ENCODE assay signal across 18 mouse cellular contexts in genomic region chr5:15601960-15602359, GRCm38 (mm10). TPM values are rescaled to one million over a fixed set of nuclear protein-coding genes. Genes with fewer than 3 reads are reported as not detected.
DNase-seq lines count a peak whose midpoint lies in the region; ATAC-seq and TF ChIP-seq lines count a peak whose summit lies in the region.
"Not testable (repeated sequence)": the region's sequence is repeated elsewhere in the genome, so short reads cannot be mapped to it uniquely, and the experiment has no call there.
"Had no signal": no experiment of that assay in that cellular context is flagged by ENCODE, and none has a peak within 500 bp of the region (broad histone marks: within the 10 kb centered on the region; RNA-seq: fewer than 3 reads in every experiment).

No protein-coding gene starts in this region.

- not testable (repeated sequence) for H3K27me3 ChIP-seq in embryonic facial prominence, embryonic 15.5 days; heart, embryonic 14.5 days (ENCODE audit: control insufficient read depth, insufficient read depth, low read length); intestine, embryonic 14.5 days (replicated peaks; ENCODE audit: control insufficient read depth, insufficient read depth, low read length); kidney, postnatal 0 days (ENCODE audit: insufficient read depth, low read length); lung, embryonic 16.5 days (ENCODE audit: control insufficient read depth, insufficient read depth, low read depth, low read length); midbrain, embryonic 16.5 days (ENCODE audit: control insufficient read depth, insufficient read depth, low read depth, low read length); stomach, embryonic 14.5 days (ENCODE audit: control insufficient read depth, insufficient read depth, low read length)

- not testable (repeated sequence) for H3K9ac ChIP-seq in embryonic facial prominence, embryonic 15.5 days; heart, embryonic 14.5 days (ENCODE audit: low read length); intestine, embryonic 14.5 days (ENCODE audit: low read length); kidney, postnatal 0 days (ENCODE audit: low read depth, low read length); lung, embryonic 16.5 days (ENCODE audit: low read length); midbrain, embryonic 16.5 days (ENCODE audit: low read depth, low read length); stomach, embryonic 14.5 days (replicated peaks; ENCODE audit: low read depth, low read length)

- not testable (repeated sequence) for TF ChIP-seq CTCF in kidney, postnatal 0 days (IDR thresholded peaks at IDR 0.05; ENCODE audit: low read depth)

- ATAC-seq in embryonic facial prominence, embryonic 15.5 days (ENCODE audit: insufficient number of reproducible peaks, low FRiP score, low TSS enrichment, low read depth) = 0 out of 2 replicates have a peak, but pooled peaks have one; percentile 29
- peak; percentile 66; the same call in 1 of the 2 replicates for ATAC-seq in heart, embryonic 14.5 days (ENCODE audit: insufficient number of reproducible peaks, insufficient read depth, low FRiP score, low read depth)
- ATAC-seq in intestine, embryonic 14.5 days (replicated peaks; ENCODE audit: low FRiP score, low TSS enrichment, low read depth) = peak; percentile 53; the same call in 1 of the 2 replicates
- 0 out of 2 replicates have a peak, but pooled peaks have one; percentile 36 for ATAC-seq in kidney, postnatal 0 days (replicated peaks; ENCODE audit: low FRiP score, low read depth)
- ATAC-seq in lung, embryonic 16.5 days (ENCODE audit: low read depth) = 0 out of 2 replicates have a peak, but pooled peaks have one; percentile 43
- 0 out of 2 replicates have a peak, but pooled peaks have one; percentile 51 for ATAC-seq in midbrain, embryonic 16.5 days
- peak; percentile 30; the same call in 1 of the 2 replicates for ATAC-seq in stomach, embryonic 14.5 days (ENCODE audit: insufficient number of reproducible peaks, insufficient read depth, low FRiP score, low read depth)

- not testable (repeated sequence) for H3K4me3 ChIP-seq in embryonic facial prominence, embryonic 15.5 days (replicated peaks); heart, embryonic 14.5 days (ENCODE audit: control insufficient read depth in 1 of 2, insufficient read depth in 1 of 2, low read depth in 1 of 2, low read length in 2 of 2); intestine, embryonic 14.5 days (ENCODE audit: low read depth, low read length); kidney, postnatal 0 days (replicated peaks; ENCODE audit: low read depth, low read length); lung, embryonic 16.5 days (ENCODE audit: low read length); midbrain, embryonic 16.5 days (ENCODE audit: low read depth, low read length); stomach, embryonic 14.5 days (ENCODE audit: low read depth, low read length)

- DNase-seq in intestine, embryonic 14.5 days (ENCODE audit: low spot score); kidney, postnatal 0 days (ENCODE audit: low spot score): not testable (repeated sequence)

- WGBS in embryonic facial prominence, embryonic 15.5 days = 71% methylated on average over 3 of the region's 3 CpGs
- 62% methylated on average over 3 of the region's 3 CpGs for WGBS in heart, embryonic 14.5 days
- 72% methylated on average over 3 of the region's 3 CpGs for WGBS in intestine, embryonic 14.5 days
- 72% methylated on average over 3 of the region's 3 CpGs for WGBS in kidney, postnatal 0 days
- 63% methylated on average over 3 of the region's 3 CpGs for WGBS in lung, embryonic 16.5 days
- 73% methylated on average over 3 of the region's 3 CpGs for WGBS in midbrain, embryonic 16.5 days
- 66% methylated on average over 3 of the region's 3 CpGs for WGBS in stomach, embryonic 14.5 days

- not testable (repeated sequence) for H3K4me1 ChIP-seq in embryonic facial prominence, embryonic 15.5 days; heart, embryonic 14.5 days (ENCODE audit: control insufficient read depth in 2 of 2, insufficient read depth in 2 of 2, low read length in 2 of 2); intestine, embryonic 14.5 days (replicated peaks; ENCODE audit: control insufficient read depth, insufficient read depth, low read length); kidney, postnatal 0 days (replicated peaks; ENCODE audit: insufficient read depth, low read length); lung, embryonic 16.5 days (replicated peaks; ENCODE audit: control insufficient read depth, insufficient read depth, low read length); midbrain, embryonic 16.5 days (ENCODE audit: control insufficient read depth, insufficient read depth, low read length); stomach, embryonic 14.5 days (ENCODE audit: control insufficient read depth, insufficient read depth, low read length)

- H3K27ac ChIP-seq in embryonic facial prominence, embryonic 15.5 days (replicated peaks); heart, embryonic 14.5 days (replicated peaks in 1 of 2; ENCODE audit: control insufficient read depth in 1 of 2, insufficient read depth in 1 of 2, low read depth in 2 of 2, low read length in 2 of 2); intestine, embryonic 14.5 days (ENCODE audit: low read depth); kidney, postnatal 0 days; lung, embryonic 16.5 days (ENCODE audit: low read length); midbrain, embryonic 16.5 days (ENCODE audit: low read length); stomach, embryonic 14.5 days (ENCODE audit: low read length): not testable (repeated sequence)

- not testable (repeated sequence) for H3K4me2 ChIP-seq in embryonic facial prominence, embryonic 15.5 days (replicated peaks); heart, embryonic 14.5 days (ENCODE audit: low read length); intestine, embryonic 14.5 days (ENCODE audit: low read length); kidney, postnatal 0 days (ENCODE audit: low read length); lung, embryonic 16.5 days (ENCODE audit: low read depth, low read length); midbrain, embryonic 16.5 days (ENCODE audit: low read length); stomach, embryonic 14.5 days (replicated peaks; ENCODE audit: low read depth, low read length)

- H3K36me3 ChIP-seq in embryonic facial prominence, embryonic 15.5 days; heart, embryonic 14.5 days (ENCODE audit: control insufficient read depth, insufficient read depth, low read length); intestine, embryonic 14.5 days (ENCODE audit: control insufficient read depth, insufficient read depth, low read length); kidney, postnatal 0 days (ENCODE audit: insufficient read depth, low read length); lung, embryonic 16.5 days (ENCODE audit: control insufficient read depth, insufficient read depth, low read length); midbrain, embryonic 16.5 days (ENCODE audit: control insufficient read depth, insufficient read depth, low read length); stomach, embryonic 14.5 days (ENCODE audit: control insufficient read depth, insufficient read depth, low read length): not testable (repeated sequence)

- H3K9me3 ChIP-seq in embryonic facial prominence, embryonic 15.5 days (replicated peaks); intestine, embryonic 14.5 days (ENCODE audit: control insufficient read depth, low read length); kidney, postnatal 0 days (replicated peaks; ENCODE audit: low read length); lung, embryonic 16.5 days (ENCODE audit: control insufficient read depth, low read length); stomach, embryonic 14.5 days (ENCODE audit: control insufficient read depth, low read depth, low read length): not testable (repeated sequence)
- peaks cover 19% of the 10 kb centered on the region for H3K9me3 ChIP-seq in heart, embryonic 14.5 days (ENCODE audit: control insufficient read depth, low read length)
- H3K9me3 ChIP-seq in midbrain, embryonic 16.5 days (replicated peaks; ENCODE audit: control insufficient read depth, low read length, poor library complexity, severe bottlenecking) = peaks cover 23% of the 10 kb centered on the region

RNA-seq across cellular contexts. Expression of gene Speer4d, which starts 16.9 kb away (rescaled TPM):
- polyA plus RNA-seq in embryonic facial prominence, embryonic 15.5 days (2015; fragmentation: Nextera tagmentation; extraction: Ambion mirVana) = 0.33 TPM in 1 of 2 replicates, not detected in the other
- not detected in 2 replicates for polyA plus RNA-seq in heart, embryonic 14.5 days (2014; fragmentation: Nextera tagmentation; extraction: Ambion mirVana)
- polyA plus RNA-seq in intestine, embryonic 14.5 days (2014; fragmentation: Nextera tagmentation; extraction: Ambion mirVana) = not detected in 2 replicates
- polyA plus RNA-seq in kidney, postnatal 0 days (2015; fragmentation: Nextera tagmentation; extraction: Ambion mirVana) = not detected in 2 replicates
- not detected in 2 replicates for polyA plus RNA-seq in lung, embryonic 16.5 days (2015; fragmentation: Nextera tagmentation; extraction: Ambion mirVana)
- polyA plus RNA-seq in midbrain, embryonic 16.5 days (2015; fragmentation: Nextera tagmentation; extraction: Ambion mirVana) = not detected in 2 replicates
- polyA plus RNA-seq in stomach, embryonic 14.5 days (2014; fragmentation: Nextera tagmentation; extraction: Ambion mirVana) = not detected in 2 replicates
- polyA plus RNA-seq: brain, embryonic 14.5 days; forebrain, embryonic 10.5 days; heart, adult 2 months; heart, postnatal 0 days; limb, embryonic 12.5 days; liver, embryonic 13.5 days; lung, postnatal 0 days; macrophage; myocyte; small intestine, adult 2 months; urinary bladder, adult 2 months had no signal

RNA-seq across cellular contexts. Expression of gene Gm21083, which starts 24.8 kb away (rescaled TPM):
- not detected in 2 replicates for polyA plus RNA-seq in embryonic facial prominence, embryonic 15.5 days (2015; fragmentation: Nextera tagmentation; extraction: Ambion mirVana)
- polyA plus RNA-seq in heart, embryonic 14.5 days (2014; fragmentation: Nextera tagmentation; extraction: Ambion mirVana) = 0.35 TPM in 1 of 2 replicates, not detected in the other
- polyA plus RNA-seq in intestine, embryonic 14.5 days (2014; fragmentation: Nextera tagmentation; extraction: Ambion mirVana) = 0.34 and 0.63 TPM in 2 replicates
- polyA plus RNA-seq in kidney, postnatal 0 days (2015; fragmentation: Nextera tagmentation; extraction: Ambion mirVana) = not detected in 2 replicates
- not detected in 2 replicates for polyA plus RNA-seq in lung, embryonic 16.5 days (2015; fragmentation: Nextera tagmentation; extraction: Ambion mirVana)
- polyA plus RNA-seq in midbrain, embryonic 16.5 days (2015; fragmentation: Nextera tagmentation; extraction: Ambion mirVana) = not detected in 2 replicates
- polyA plus RNA-seq in stomach, embryonic 14.5 days (2014; fragmentation: Nextera tagmentation; extraction: Ambion mirVana) = not detected in 2 replicates
- polyA plus RNA-seq: brain, embryonic 14.5 days; forebrain, embryonic 10.5 days; heart, adult 2 months; heart, postnatal 0 days; limb, embryonic 12.5 days; liver, embryonic 13.5 days; lung, postnatal 0 days; macrophage; myocyte; small intestine, adult 2 months had no signal

RNA-seq across cellular contexts. Expression of gene 4930572O03Rik, which starts 54.9 kb away (rescaled TPM):
- not detected in 2 replicates for polyA plus RNA-seq in embryonic facial prominence, embryonic 15.5 days (2015; fragmentation: Nextera tagmentation; extraction: Ambion mirVana)
- polyA plus RNA-seq in heart, embryonic 14.5 days (2014; fragmentation: Nextera tagmentation; extraction: Ambion mirVana) = not detected in 2 replicates
- not detected in 2 replicates for polyA plus RNA-seq in intestine, embryonic 14.5 days (2014; fragmentation: Nextera tagmentation; extraction: Ambion mirVana)
- not detected in 2 replicates for polyA plus RNA-seq in kidney, postnatal 0 days (2015; fragmentation: Nextera tagmentation; extraction: Ambion mirVana)
- not detected in 2 replicates for polyA plus RNA-seq in lung, embryonic 16.5 days (2015; fragmentation: Nextera tagmentation; extraction: Ambion mirVana)
- polyA plus RNA-seq in midbrain, embryonic 16.5 days (2015; fragmentation: Nextera tagmentation; extraction: Ambion mirVana) = not detected in 2 replicates
- polyA plus RNA-seq in stomach, embryonic 14.5 days (2014; fragmentation: Nextera tagmentation; extraction: Ambion mirVana) = not detected in 2 replicates
- polyA plus RNA-seq: brain, embryonic 14.5 days; forebrain, embryonic 10.5 days; heart, adult 2 months; heart, postnatal 0 days; limb, embryonic 12.5 days; liver, embryonic 13.5 days; lung, postnatal 0 days; macrophage; myocyte; small intestine, adult 2 months; urinary bladder, adult 2 months had no signal
